Mouse (Mus musculus): ENCODE measurements around the gene Unc45b. TPM values are rescaled to one million over a fixed set of nuclear protein-coding genes. Genes with fewer than 3 reads are reported as not detected.
"Not testable (repeated sequence)": the region's sequence is repeated elsewhere in the genome, so short reads cannot be mapped to it uniquely, and the experiment has no call there.

The Unc45b gene
- polyA plus RNA-seq, 1 experiment from 2014 or later = 2.0 TPM

- Histone ChIP-seq H3K9ac (no peak overlapping the region), H3K4me2 (peak overlapping the region; percentile 5; the same call in 1 of the 2 replicates)
- WGBS = 45% methylated on average over 12 of the region's 12 CpGs
Observed at GRCm38 (mm10) chr11:82989357-82989756, 79.0 kb downstream of the Unc45b start.

DNA sequence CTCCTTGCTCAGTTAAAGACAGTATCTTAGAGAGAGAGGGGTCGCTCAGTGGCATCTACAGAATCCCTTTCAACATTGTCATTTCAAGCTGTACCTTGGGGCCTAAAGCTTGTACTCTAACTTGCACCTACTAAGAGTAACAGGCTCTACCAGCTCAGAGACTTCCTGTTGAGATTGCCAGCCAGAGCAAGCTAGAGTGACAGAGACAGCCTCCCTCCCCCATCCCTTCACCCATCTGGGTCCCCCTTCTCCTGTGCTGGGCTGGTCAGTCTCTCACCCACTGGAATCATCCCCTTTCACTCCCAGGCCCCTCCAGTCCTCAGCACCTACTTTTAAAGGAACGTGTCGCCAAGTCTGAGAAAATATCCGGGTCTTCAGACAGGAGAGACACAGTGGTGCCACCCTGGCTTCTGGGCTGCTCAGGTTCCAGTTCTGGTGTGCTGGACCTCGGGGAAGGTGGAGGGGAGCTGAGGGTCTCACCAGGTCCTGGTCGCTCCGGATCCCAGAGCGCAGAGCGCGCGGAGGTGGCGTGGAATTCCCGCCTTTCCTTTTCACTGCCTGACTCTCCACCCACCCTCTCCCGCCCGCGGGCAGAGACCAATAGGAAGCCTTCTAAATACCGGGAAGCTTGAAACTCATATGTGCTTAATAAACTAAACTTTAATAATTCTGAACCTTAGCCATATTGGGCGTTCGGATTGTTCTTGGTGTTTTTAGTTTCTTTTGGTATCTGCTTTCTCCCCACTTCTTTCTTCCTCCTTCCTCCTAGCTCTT, 80.4 kb downstream of the Unc45b start:
- not testable (repeated sequence) for H3K27ac ChIP-seq; H3K9me3 ChIP-seq; H3K9ac ChIP-seq; ATAC-seq (replicated peaks); H3K27me3 ChIP-seq (replicated peaks); H3K36me3 ChIP-seq (replicated peaks)
- Histone ChIP-seq H3K4me3 (peak overlapping the region; percentile 31), H3K4me1 (peaks cover 10% of the 10 kb centered on the region; the same call in 1 of the 2 replicates), H3K4me2 (peak overlapping the region; percentile 54)
- WGBS = 13% methylated on average over 19 of the region's 19 CpGs

More at GRCm38 (mm10) chr11:82989357-82989756, 79.0 kb downstream of the Unc45b start:
- Histone ChIP-seq H3K4me3 (no peak overlapping the region), H3K4me1 (peaks cover 10% of the 10 kb centered on the region; the same call in 1 of the 2 replicates), H3K9me3 (no peaks in the 10 kb centered on the region), H3K27ac (no peak overlapping the region), H3K36me3 (replicated peaks) (no peaks in the 10 kb centered on the region), H3K27me3 (replicated peaks) (peaks cover 5% of the 10 kb centered on the region; the same call in 1 of the 2 replicates)
- ATAC-seq (replicated peaks) = no peak

- ATAC-seq (replicated peaks) = no peak
- Histone ChIP-seq H3K27ac (no peak within 1 kb of the TSS), H3K4me1 (peaks cover 10% of the 10 kb centered on the region; the same call in 1 of the 2 replicates), H3K36me3 (replicated peaks) (no peaks in the 10 kb centered on the region), H3K9me3 (no peaks in the 10 kb centered on the region), H3K4me2 (peak within 1 kb of the TSS; percentile 54), H3K9ac (no peak within 1 kb of the TSS), H3K4me3 (peak within 1 kb of the TSS; percentile 31), H3K27me3 (replicated peaks) (peaks cover 5% of the 10 kb centered on the region; the same call in 1 of the 2 replicates)
- 7% methylated on average over 14 of the region's 14 CpGs for WGBS
Observed at GRCm38 (mm10) chr11:82991469-82992166, 81.3 kb downstream of the Unc45b start, which contains the start of gene Slfn9. Slfn9 (minus strand) TSS chr11:82991830.

Small RNAs within 50 kb of the gene (microRNA-seq; reads per million reads assigned to microRNA genes)
- gene Mir7679 = not detected

Other genes with a start within 250 kb of the Unc45b start
- gene Cct6b, start 146.2 kb upstream of the Unc45b start, polyA plus RNA-seq (2015; fragmentation: Nextera tagmentation; extraction: Ambion mirVana) = 0.11 and 0.56 TPM in 2 replicates
- gene Zfp830, start 146.2 kb upstream of the Unc45b start, polyA plus RNA-seq (2015; fragmentation: Nextera tagmentation; extraction: Ambion mirVana) = 28.3 and 31.9 TPM in 2 replicates
- 27.4 and 29.1 TPM in 2 replicates for gene Lig3, start 129.4 kb upstream of the Unc45b start, polyA plus RNA-seq (2015; fragmentation: Nextera tagmentation; extraction: Ambion mirVana)
- gene Rffl, start 39.3 kb upstream of the Unc45b start, polyA plus RNA-seq (2015; fragmentation: Nextera tagmentation; extraction: Ambion mirVana) = 4.1 and 4.6 TPM in 2 replicates
- 12.1 and 13.9 TPM in 2 replicates for gene Rad51d, start 19.9 kb upstream of the Unc45b start, polyA plus RNA-seq (2015; fragmentation: Nextera tagmentation; extraction: Ambion mirVana)
- gene Fndc8, start 18.4 kb upstream of the Unc45b start, polyA plus RNA-seq (2015; fragmentation: Nextera tagmentation; extraction: Ambion mirVana) = 0.78 and 1.2 TPM in 2 replicates
- 33.8 and 36.8 TPM in 2 replicates for gene Nle1, start 2.1 kb upstream of the Unc45b start, polyA plus RNA-seq (2015; fragmentation: Nextera tagmentation; extraction: Ambion mirVana)
- gene Slfn5, start 40.8 kb downstream of the Unc45b start, polyA plus RNA-seq (2015; fragmentation: Nextera tagmentation; extraction: Ambion mirVana) = 1.4 and 1.8 TPM in 2 replicates
- 1.9 and 2.2 TPM in 2 replicates for gene Slfn9, start 81.3 kb downstream of the Unc45b start, polyA plus RNA-seq (2015; fragmentation: Nextera tagmentation; extraction: Ambion mirVana)
- gene Slfn8, start 110.3 kb downstream of the Unc45b start, polyA plus RNA-seq (2015; fragmentation: Nextera tagmentation; extraction: Ambion mirVana) = 0.26 and 0.27 TPM in 2 replicates
- gene Slfn2, start 154.6 kb downstream of the Unc45b start, polyA plus RNA-seq (2015; fragmentation: Nextera tagmentation; extraction: Ambion mirVana) = 1.6 and 2.2 TPM in 2 replicates
- 0.09 and 0.15 TPM in 2 replicates for gene Slfn1, start 206.3 kb downstream of the Unc45b start, polyA plus RNA-seq (2015; fragmentation: Nextera tagmentation; extraction: Ambion mirVana)

Measured in midbrain, embryonic 15.5 days (tissue).